Mouse (Mus musculus): ENCODE measurements around the gene Ccdc102a.
A peak's percentile ranks its signal among the peaks of the same experiment; 100 is the strongest.

Gene Ccdc102a

GRCm38 (mm10) chr8:94917851-94918495 is at the start of gene Ccdc102a:
Ccdc102a (minus strand) TSS chr8:94918098.
- DNase-seq, result peak; percentile 59

DNA sequence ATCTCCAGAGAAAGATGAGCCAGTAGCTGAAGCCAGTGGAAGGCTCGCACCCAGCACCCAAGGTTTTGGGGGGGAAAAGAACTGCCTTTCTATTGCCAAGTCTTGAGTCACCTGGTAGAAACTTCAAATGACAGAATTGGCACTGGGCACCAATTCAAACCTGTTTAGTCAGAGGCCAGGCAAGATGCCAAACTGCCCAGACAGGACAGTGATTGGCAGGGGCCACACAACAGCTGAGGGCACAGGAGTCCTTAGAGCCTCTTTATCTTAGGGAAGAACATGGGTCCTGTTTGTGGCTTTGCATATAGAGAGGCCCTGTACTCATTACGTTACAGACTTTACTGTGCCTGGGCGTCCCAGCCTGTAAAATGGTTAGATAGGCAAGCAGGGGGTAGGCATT is 49.7 kb upstream of the Ccdc102a start:
- peak; percentile 24 for DNase-seq

DNA sequence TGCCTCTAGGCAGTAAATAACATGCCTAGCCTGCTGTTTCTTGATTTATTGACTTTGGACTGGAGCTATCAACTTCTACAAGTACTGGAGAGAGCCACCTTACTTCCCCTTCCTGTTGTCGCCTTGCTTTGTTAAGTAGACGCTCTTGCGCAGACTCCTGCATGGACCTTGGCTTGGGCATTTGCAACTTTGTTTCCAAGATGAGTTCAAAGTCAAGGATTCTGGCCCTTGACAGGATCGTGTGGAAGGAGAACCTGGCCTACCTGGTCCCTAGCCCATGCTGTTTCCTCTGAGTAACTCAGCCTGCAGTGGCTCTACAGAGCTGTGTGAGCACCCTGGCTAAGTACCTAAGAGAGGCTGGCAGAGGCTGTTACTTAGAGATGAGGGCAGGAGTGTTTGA is 49.2 kb upstream of the Ccdc102a start:
- DNase-seq, result no peak

GRCm38 (mm10) chr8:94966578-94966977 is 48.7 kb upstream of the Ccdc102a start:
- peak; percentile 83 for DNase-seq

GRCm38 (mm10) chr8:94964828-94965227 is 46.9 kb upstream of the Ccdc102a start:
- peak; percentile 91 for DNase-seq

- DNase-seq, result peak; percentile 47
Measured at GRCm38 (mm10) chr8:94962201-94962600, 44.3 kb upstream of the Ccdc102a start.

GRCm38 (mm10) chr8:94956078-94956574 is 38.2 kb upstream of the Ccdc102a start:
- DNase-seq, result no peak

DNA sequence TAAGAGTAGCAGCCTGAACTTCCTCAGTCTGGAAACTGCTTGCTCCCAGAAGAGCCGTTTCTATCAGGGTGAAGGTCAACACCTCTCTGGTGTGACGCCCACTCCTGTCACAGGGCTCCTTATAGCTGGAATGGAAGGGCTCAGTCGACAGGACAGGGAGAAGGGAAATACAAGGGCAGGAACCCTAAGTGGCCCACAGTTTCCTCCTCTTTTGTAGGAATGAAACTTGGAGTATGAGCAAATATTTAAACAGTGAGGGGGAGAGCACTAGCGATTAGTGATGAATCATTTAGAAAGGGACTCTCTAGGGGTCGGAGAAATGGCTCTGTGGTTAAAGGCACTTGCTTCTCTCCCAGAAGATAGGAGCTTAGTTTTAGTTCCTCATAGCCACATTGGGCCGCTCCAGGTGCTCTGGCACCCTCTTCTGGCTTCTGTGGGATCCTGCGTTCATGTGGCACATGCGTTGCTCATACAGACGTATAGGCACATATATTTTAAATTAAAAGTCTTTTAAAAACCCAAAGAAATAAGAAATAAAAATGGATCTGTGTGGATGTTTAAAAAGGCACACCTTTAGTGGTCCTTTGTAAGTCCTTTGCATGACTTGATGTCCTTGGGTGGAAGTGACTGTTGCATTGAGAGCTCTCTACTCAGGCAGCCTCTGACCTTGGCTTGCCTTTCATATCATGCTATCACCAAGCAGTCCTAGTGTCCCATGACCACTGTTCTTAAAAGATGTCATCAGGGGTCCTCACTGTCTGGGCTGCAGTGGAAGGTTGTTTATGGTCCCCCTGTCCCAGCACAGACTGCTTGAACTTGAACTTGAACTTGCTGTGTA is 37.2 kb upstream of the Ccdc102a start:
- DNase-seq, result peak; percentile 82

DNA sequence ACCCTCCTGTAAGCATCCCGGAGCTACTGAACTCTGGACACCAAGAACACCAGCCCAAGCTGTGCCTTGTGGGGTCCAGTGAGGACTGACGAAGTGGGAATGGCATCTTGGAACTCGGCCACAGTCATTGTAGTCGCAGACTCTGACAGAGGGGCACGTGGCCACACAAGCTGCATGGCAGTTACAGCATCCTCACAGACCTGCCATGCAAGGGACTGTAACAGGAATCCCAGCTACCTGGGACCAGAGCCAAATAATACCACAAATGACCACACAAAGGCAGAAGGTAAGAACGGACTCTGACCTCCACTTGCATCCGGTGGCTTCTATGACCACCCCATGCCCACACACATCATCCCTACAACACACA is 36.5 kb upstream of the Ccdc102a start:
- DNase-seq, result no peak

DNA sequence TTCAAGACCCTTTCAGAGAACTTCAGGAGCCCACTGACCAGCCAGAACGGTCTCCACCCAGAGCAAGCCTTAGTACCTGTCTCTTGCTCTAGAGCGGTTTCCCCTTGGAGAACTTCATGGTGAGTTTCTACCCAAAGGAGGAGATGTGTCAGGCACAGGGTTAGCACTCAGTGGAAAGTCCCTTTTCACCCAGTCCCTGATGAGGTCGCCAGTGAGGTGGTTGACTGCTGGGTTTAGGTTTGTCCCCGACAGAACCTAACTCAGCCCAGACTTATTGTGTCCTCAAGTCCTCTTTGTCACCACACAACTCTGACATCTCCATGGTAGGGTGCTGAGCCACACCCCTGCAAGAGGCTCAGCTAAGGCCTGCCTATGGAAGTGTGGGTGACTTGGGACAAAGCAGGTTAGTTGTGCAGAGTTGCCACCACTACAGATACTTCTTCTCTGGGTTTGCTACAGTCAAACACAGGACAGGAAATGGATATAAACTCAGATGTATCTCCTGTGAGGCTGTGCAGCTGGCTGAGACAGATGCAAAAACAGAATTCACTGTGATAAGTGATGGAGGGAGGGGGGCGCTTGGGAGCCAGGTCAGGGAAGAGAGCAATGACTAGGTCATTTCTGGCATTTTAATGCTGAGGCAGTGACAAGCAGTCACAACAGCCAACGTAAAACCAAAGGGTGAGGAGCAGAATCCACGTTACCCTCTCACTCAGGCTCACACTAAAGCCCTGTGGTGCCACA is 35.9 kb upstream of the Ccdc102a start:
- peak; percentile 45 for DNase-seq

- DNase-seq, result no peak
Measured at GRCm38 (mm10) chr8:94952086-94952485, 34.2 kb upstream of the Ccdc102a start.

GRCm38 (mm10) chr8:94950458-94950857 is 32.6 kb upstream of the Ccdc102a start:
- DNase-seq, result no peak

- DNase-seq, result peak; percentile 76
Measured at GRCm38 (mm10) chr8:94950046-94950445, 32.1 kb upstream of the Ccdc102a start.

- DNase-seq, result no peak
Measured at GRCm38 (mm10) chr8:94949010-94949409, 31.1 kb upstream of the Ccdc102a start.

GRCm38 (mm10) chr8:94948421-94948820 is 30.5 kb upstream of the Ccdc102a start:
- DNase-seq, result no peak

GRCm38 (mm10) chr8:94945185-94945584 is 27.3 kb upstream of the Ccdc102a start:
- no peak for DNase-seq

DNA sequence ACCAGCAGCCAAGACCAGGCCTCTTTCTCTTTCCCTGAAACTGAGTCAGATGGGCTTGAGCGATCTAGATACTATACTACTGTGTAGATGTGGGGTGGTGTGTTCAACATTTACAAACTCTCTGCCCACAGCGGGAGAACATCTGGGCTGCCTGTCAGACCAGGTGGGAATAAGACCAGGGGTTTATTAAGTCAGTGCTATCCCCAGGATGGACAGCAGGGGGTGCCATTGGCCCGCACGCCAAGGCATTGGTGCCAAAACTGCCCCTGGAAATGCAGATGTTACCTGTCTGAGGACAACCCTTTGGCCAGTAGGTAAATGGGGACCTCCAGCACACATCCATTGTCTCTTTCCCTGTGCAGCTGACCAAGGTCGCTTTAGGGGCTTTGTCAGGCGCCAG is 24.7 kb upstream of the Ccdc102a start:
- DNase-seq, result peak; percentile 78

- DNase-seq, result no peak
Measured at GRCm38 (mm10) chr8:94935172-94935571, 17.3 kb upstream of the Ccdc102a start.

DNA sequence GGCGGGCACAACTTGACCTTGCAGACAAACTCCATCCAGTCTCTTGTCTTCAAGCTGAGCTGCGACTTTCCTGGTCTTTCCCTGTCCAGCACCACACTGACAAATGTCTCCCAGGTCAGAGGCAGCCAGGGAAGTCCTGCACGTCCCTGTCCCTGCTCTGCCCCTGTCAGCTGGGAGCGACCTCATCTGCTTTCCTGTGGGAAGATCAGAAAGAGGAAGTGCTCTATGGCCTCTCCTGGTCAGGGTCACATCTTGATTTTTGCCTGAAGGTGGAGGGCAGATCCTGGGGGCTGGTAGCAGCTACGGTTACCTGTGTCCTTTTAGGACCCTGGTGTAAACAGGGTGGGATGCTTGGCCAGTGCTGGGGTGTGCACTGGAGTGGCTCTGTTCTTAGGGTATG is 16.0 kb upstream of the Ccdc102a start:
- DNase-seq, result no peak

DNA sequence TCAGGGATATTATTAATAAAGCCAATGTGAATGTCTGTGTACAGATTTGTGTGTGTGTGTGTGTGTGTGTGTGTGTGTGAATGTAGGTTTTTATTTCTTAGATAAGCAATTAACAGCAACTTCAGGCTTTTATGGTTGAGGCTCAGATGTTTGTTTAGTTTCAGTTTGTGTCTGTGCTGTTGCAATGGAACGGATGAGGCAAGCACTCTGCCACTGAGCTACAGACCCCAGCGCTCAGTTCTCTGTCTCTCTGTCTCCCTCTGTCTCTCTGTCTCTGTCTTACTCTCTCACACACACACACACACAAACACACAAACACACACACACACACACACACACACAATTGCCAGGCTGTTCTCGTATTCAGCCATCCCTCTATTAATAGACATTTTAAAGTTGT is 10.3 kb upstream of the Ccdc102a start:
- no peak for DNase-seq

GRCm38 (mm10) chr8:94923405-94923804 is 5.5 kb upstream of the Ccdc102a start, which contains the start of gene Adgrg5:
Adgrg5 (plus strand) TSS chr8:94923694.
- no peak for DNase-seq

DNA sequence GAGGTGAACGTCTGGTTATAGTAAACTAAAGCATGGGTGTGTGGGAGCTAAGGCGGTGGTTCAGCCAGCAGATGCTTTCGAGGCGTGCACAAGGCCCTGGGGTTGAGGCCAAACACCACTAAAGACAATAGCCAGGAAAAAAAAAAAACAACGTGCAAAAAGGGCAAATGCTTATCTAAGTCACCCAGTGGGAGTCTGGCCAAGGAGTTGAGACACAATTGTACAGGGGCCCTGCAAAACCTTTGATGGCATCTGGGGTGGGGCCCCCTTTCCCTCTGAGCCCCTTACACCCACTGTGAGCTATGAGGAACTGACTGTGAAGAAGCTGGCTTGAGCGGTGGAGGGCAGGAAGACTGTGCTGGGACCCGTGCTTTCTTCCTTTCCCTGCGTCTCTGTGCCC is 4.7 kb upstream of the Ccdc102a start:
- DNase-seq, result peak; percentile 56

GRCm38 (mm10) chr8:94922176-94922575 is 4.3 kb upstream of the Ccdc102a start:
- no peak for DNase-seq

Data from liver (tissue).